ENCODE assay signal across 9 mouse cellular contexts in the genomic region with DNA sequence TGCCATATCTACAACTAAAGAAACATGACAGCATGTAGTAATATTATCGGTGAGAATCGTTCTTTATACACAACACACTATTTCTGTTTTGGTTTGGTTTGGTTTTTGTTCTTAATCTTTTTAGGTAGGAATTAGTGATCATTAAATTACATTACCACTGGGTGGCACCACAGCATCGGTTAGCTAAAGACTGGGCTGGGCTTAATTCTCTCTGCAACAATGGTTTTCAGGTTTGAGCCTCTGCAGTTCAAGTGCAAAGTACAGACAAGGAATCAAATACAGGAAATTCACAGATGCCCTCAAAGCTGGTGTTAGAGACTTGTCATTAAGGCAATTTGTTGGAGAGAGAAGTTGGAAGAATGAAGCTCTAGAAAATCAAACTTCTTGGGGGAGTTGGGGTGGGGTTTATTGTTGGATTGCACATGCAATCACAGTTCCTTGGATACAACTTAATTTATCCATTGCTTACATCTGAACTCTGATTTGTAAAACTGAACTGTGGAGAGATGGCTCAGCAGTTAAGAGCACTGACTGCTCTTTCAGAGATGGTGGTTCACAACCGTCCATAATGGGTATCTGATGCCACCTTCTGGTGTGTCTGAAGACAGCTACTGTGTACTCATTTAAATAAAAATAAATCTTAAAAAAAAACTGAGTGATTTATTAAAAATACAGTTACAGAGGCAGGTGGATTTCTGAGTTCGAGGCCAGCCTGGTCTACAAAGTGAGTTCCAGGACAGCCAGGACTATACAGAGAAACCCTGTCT. TPM values are rescaled to one million over a fixed set of nuclear protein-coding genes. Genes with fewer than 3 reads are reported as not detected.
DNase-seq lines count a peak whose midpoint lies in the region; ATAC-seq and TF ChIP-seq lines count a peak whose summit lies in the region.
"Had no signal": no experiment of that assay in that cellular context is flagged by ENCODE, and none has a peak within 500 bp of the region (broad histone marks: within the 10 kb centered on the region; RNA-seq: fewer than 3 reads in every experiment).

No protein-coding gene starts in this region.

- 36% methylated on average over 5 of the region's 5 CpGs for WGBS in hindbrain, embryonic 11.5 days
- WGBS in liver, adult 2 months, result 37% methylated on average over 5 of the region's 5 CpGs

- H3K4me2 ChIP-seq in hindbrain, embryonic 11.5 days (replicated peaks; ENCODE audit: low read depth, low read length), result no peak overlapping the region
- H3K4me2 ChIP-seq: embryonic facial prominence, embryonic 15.5 days had no signal

- no peak for TF ChIP-seq POLR2A in liver, adult 2 months (IDR thresholded peaks at IDR 0.05; ENCODE audit: extremely low read depth, insufficient read depth, low read length)

- no peaks in the 10 kb centered on the region for H3K27me3 ChIP-seq in hindbrain, embryonic 11.5 days (ENCODE audit: control insufficient read depth, insufficient read depth, low read length)
- H3K27me3 ChIP-seq in liver, adult 2 months (ENCODE audit: control insufficient read depth, insufficient read depth, low read length), result no peaks in the 10 kb centered on the region
- H3K27me3 ChIP-seq: embryonic facial prominence, embryonic 15.5 days had no signal

- H3K79me2 ChIP-seq in liver, adult 2 months (ENCODE audit: control insufficient read depth, insufficient read depth, low read length), result no peaks in the 10 kb centered on the region

- peak; percentile 50 for TF ChIP-seq CTCF in liver, adult 2 months (IDR thresholded peaks at IDR 0.05; ENCODE audit: low read depth, low read length)

- no peak overlapping the region for H3K9ac ChIP-seq in hindbrain, embryonic 11.5 days (ENCODE audit: low read depth, low read length)
- no peak overlapping the region for H3K9ac ChIP-seq in liver, adult 2 months (ENCODE audit: low read depth, low read length)
- H3K9ac ChIP-seq: embryonic facial prominence, embryonic 15.5 days had no signal

- H3K4me3 ChIP-seq in hindbrain, embryonic 11.5 days (ENCODE audit: low read depth, low read length), result no peak overlapping the region
- no peak overlapping the region for H3K4me3 ChIP-seq in liver, adult 2 months (ENCODE audit: insufficient read depth, low read depth, low read length)
- H3K4me3 ChIP-seq: embryonic facial prominence, embryonic 15.5 days had no signal

- H3K9me3 ChIP-seq in hindbrain, embryonic 11.5 days (ENCODE audit: control insufficient read depth, low read length), result no peaks in the 10 kb centered on the region
- H3K9me3 ChIP-seq: embryonic facial prominence, embryonic 15.5 days had no signal

- no peak overlapping the region for H3K27ac ChIP-seq in hindbrain, embryonic 11.5 days (ENCODE audit: low read depth, low read length)
- no peak overlapping the region for H3K27ac ChIP-seq in liver, adult 2 months (replicated peaks; ENCODE audit: insufficient read depth, low read depth, low read length)
- H3K27ac ChIP-seq: embryonic facial prominence, embryonic 15.5 days had no signal

- no peaks in the 10 kb centered on the region for H3K4me1 ChIP-seq in hindbrain, embryonic 11.5 days (replicated peaks; ENCODE audit: control insufficient read depth, insufficient read depth, low read length)
- H3K4me1 ChIP-seq in liver, adult 2 months (ENCODE audit: control insufficient read depth, insufficient read depth, low read length), result peaks cover 26% of the 10 kb centered on the region
- H3K4me1 ChIP-seq: embryonic facial prominence, embryonic 15.5 days had no signal

- ATAC-seq in hindbrain, embryonic 11.5 days (ENCODE audit: low FRiP score), result peak; percentile 65; the same call in 1 of the 2 replicates
- ATAC-seq in monocyte, adult 5-6 weeks (replicated peaks; ENCODE audit: insufficient number of reproducible peaks, low FRiP score, low TSS enrichment, poor library complexity, severe bottlenecking), result peak; percentile 92

- DNase-seq in left cerebral cortex, adult 18-20 months (ENCODE audit: low spot score in 2 of 2), result peak; percentile 8 to 11
- DNase-seq in left cerebral cortex, adult 11 months (ENCODE audit: low spot score), result no peak
- DNase-seq in NIH3T3 (ENCODE audit: low read depth), result peak; percentile 90
- peak; percentile 91 for DNase-seq in embryo, embryonic 10 days (ENCODE audit: low spot score)
- peak; percentile 71 for DNase-seq in hindbrain, embryonic 11.5 days (ENCODE audit: low spot score)
- DNase-seq in liver, adult 2 months (ENCODE audit: extremely low read depth, low read depth, low spot score), result peak; percentile 86
- no peak for DNase-seq in frontal cortex, postnatal 10 days (ENCODE audit: low spot score in 2 of 2)

- H3K36me3 ChIP-seq in hindbrain, embryonic 11.5 days (ENCODE audit: control insufficient read depth, insufficient read depth, low read length), result no peaks in the 10 kb centered on the region
- H3K36me3 ChIP-seq in liver, adult 2 months (ENCODE audit: control insufficient read depth, insufficient read depth, low read length), result no peaks in the 10 kb centered on the region
- H3K36me3 ChIP-seq: embryonic facial prominence, embryonic 15.5 days had no signal

RNA-seq across cellular contexts. Expression of a gene that starts 2.5 kb away (rescaled TPM):
- not detected for total RNA-seq in left cerebral cortex, adult 18-20 months (2021)
- polyA plus RNA-seq in hindbrain, embryonic 11.5 days (2014; fragmentation: Nextera tagmentation; extraction: Ambion mirVana), result not detected in 2 replicates
- not detected in 2 replicates for total RNA-seq in liver, adult 2 months (2014; rRNA removed)
- polyA plus RNA-seq in liver, adult 2 months (2012; rRNA removed), result not detected in 2 replicates
- total RNA-seq in monocyte, adult 5-6 weeks (2017), result not detected in 3 replicates
- polyA plus RNA-seq: embryonic facial prominence, embryonic 15.5 days had no signal

RNA-seq across cellular contexts. Expression of a gene that starts 7.2 kb away (rescaled TPM):
- 1 to 10 TPM; 1.5 to 3.6 TPM for total RNA-seq in left cerebral cortex, adult 18-20 months (2021)
- 8.8 and 8.9 TPM in 2 replicates for polyA plus RNA-seq in hindbrain, embryonic 11.5 days (2014; fragmentation: Nextera tagmentation; extraction: Ambion mirVana)
- 25.3 and 31.0 TPM in 2 replicates for total RNA-seq in liver, adult 2 months (2014; rRNA removed)
- 3.9 and 15.6 TPM in 2 replicates for polyA plus RNA-seq in liver, adult 2 months (2012; rRNA removed)
- 10.0 to 19.5 TPM (median 13.3 TPM) in 3 replicates for total RNA-seq in monocyte, adult 5-6 weeks (2017)

RNA-seq across cellular contexts. Expression of a gene that starts 31.0 kb away (rescaled TPM):
- total RNA-seq in left cerebral cortex, adult 18-20 months (2021), result 10 to 100 TPM; 61.8 to 62.2 TPM
- 18.0 and 30.0 TPM in 2 replicates for polyA plus RNA-seq in hindbrain, embryonic 11.5 days (2014; fragmentation: Nextera tagmentation; extraction: Ambion mirVana)
- total RNA-seq in liver, adult 2 months (2014; rRNA removed), result 94.7 and 99.5 TPM in 2 replicates
- 14.8 and 19.4 TPM in 2 replicates for polyA plus RNA-seq in liver, adult 2 months (2012; rRNA removed)
- total RNA-seq in monocyte, adult 5-6 weeks (2017), result 4.7 to 7.3 TPM (median 4.8 TPM) in 3 replicates

RNA-seq across cellular contexts. Expression of a gene that starts 56.0 kb away (rescaled TPM):
- 10 to 100 TPM; 28.5 to 30.6 TPM for total RNA-seq in left cerebral cortex, adult 18-20 months (2021)
- polyA plus RNA-seq in hindbrain, embryonic 11.5 days (2014; fragmentation: Nextera tagmentation; extraction: Ambion mirVana), result 70.0 and 71.1 TPM in 2 replicates
- 7.9 and 12.2 TPM in 2 replicates for total RNA-seq in liver, adult 2 months (2014; rRNA removed)
- polyA plus RNA-seq in liver, adult 2 months (2012; rRNA removed), result 4.2 and 4.3 TPM in 2 replicates
- total RNA-seq in monocyte, adult 5-6 weeks (2017), result 21.7 to 34.0 TPM (median 25.1 TPM) in 3 replicates

Comparison
In these comparisons a context has a peak if more than half of its experiments do, and no peak if none do; other contexts are left out.
1. DNase-seq: peak in left cerebral cortex, adult 18-20 months (2 of 2), NIH3T3 (single experiment), embryo, embryonic 10 days (single experiment), hindbrain, embryonic 11.5 days (single experiment) and liver, adult 2 months (single experiment); none in left cerebral cortex, adult 11 months (single experiment) and frontal cortex, postnatal 10 days (0 of 2).